Mouse (Mus musculus) retina, adult 2 months (tissue): ENCODE measurements around the gene Rnf31.

Source experiments
- DNase-seq: peaks from one replicate; pipeline ENCODE4 v3.0.0-alpha.2; 2012; ENCODE audit warnings: low read depth, low spot score

Rnf31 gene

DNA sequence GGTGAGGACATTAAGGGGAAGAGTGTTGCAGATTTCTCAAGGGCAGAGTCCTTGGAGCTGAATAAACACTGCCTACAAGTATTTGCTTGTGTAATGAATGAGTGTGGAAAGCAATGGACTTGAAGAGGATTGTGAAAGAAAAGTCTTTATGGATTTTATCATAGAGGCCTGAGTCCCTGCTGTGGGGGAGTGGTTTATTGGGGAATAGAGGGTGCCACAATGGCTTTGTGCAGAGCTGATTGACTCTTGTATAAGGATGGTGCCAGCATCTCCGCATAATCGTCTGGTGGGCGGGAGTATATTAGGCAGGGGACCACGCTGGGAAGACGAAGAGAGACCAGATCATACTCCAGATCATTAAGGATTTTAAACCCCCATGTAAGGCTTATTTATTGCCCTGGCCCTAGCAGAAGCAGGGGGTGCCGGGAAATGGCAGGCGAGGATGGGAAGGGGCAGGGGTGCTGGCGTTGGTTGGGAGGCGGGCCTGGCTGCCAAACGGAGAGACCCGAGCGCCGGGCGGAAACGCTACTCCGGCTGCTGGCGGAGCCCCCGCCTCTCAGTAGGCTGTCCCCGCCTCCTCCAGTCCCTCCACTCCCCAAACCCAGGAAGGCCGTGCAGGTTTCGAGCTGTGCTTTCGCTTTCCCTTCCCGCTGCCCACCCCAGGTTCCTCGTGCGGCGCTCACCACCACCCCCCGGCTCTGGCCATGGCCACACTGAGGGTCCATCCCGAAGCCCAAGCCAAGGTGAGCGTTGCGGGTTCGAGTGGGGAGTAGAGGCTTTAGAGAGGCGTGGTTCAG lies 13.4 kb upstream of the Rnf31 start, which contains the start of gene Psme1:
TSS of gene Psme1 (plus strand) at position 253 of the 797 bp plus-strand sequence.
- no peak for DNase-seq

DNA sequence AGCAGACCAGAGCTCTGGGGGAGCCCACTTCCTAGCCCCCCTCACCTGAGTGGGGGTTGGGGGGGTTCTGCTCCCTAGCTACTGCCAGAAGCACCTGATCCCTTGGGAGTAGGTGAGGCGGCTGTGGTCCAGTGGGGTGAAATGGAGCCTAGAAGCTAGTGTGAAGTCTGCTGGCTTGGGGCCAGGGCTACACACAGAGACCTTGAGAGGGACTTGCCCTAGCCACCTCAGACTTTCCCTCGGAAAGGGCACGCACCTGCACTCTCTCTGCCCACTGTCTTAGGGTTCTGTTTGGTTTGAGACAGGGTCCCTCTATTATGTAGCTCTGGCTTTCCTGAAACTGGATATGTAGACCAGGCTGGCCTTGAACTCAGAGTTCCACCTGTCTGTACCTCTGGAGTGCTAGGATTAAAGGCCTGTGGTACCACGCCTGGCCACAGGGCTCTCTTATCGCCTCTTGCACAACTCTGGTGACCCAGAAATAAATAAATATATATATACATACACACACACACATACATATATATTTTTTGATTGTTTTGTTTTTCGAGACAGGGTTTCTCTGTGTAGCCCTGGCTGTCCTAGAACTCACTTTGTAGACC lies 12.7 kb upstream of the Rnf31 start:
- no peak for DNase-seq

DNA sequence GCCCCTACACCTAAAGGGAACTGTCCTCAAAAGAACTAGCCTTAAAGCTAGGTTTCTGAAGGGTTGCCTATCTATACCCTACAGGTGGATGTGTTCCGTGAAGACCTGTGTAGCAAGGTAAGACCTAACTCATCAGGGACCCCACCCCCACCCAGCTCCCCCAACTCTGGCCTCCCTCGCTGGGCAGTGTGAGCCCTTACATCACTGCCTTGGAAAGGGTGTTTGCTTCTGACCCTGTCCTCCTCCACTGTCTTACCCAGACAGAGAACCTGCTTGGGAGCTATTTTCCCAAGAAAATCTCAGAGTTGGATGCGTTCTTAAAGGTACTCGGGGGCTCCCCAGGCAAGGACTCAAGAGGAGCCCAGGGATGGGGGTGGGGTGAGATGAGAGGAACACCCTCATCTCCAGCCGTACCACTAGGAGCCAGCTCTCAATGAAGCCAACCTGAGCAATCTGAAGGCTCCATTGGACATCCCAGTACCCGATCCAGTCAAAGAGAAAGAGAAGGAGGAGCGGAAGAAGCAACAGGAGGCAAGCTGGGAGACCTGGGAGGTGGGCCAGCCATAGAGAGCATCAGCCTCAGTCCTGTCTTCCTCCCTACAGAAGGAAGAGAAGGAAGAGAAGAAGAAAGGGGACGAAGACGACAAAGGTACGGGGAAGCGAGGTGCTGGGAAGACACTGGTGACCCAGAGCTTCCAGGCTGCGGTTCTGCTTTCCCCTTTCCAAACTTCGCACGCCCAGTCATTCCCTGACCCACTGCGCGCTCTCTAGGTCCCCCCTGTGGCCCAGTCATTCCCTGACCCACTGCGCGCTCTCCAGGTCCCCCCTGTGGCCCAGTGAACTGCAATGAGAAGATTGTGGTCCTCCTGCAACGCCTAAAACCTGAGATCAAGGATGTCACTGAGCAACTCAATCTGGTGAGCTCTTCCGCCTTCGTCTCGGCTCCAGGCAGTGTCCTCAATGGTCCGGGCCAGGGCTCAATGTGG lies 11.7 kb upstream of the Rnf31 start:
- DNase-seq = no peak

GRCm38 (mm10) chr14:55580731-55581130 lies 10.8 kb upstream of the Rnf31 start:
- DNase-seq = no peak

GRCm38 (mm10) chr14:55581981-55582681 lies 9.4 kb upstream of the Rnf31 start:
- no peak for DNase-seq

DNA sequence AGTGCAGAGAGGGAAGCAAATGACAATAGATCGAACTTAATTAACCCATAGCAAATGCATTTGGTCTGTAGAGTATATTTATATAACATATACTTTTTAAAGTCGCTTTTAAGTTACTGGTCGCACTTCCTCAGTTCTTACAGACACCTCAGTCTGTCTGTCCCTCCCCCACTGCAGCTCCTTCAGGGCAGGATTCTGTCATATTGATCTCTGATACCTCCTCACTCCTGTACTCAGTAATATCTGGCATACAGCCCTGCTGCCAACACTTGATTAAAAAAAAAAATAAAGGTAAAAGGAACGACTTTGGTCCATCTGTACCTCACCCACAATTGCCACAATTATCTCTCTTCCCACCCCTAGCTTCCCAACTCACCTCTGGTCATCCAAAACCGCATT lies 7.2 kb upstream of the Rnf31 start:
- DNase-seq = no peak

- no peak for DNase-seq
Observed at GRCm38 (mm10) chr14:55584702-55585565, 6.6 kb upstream of the Rnf31 start, which contains the start of gene Emc9. Emc9 (minus strand) TSS chr14:55585302.

DNA sequence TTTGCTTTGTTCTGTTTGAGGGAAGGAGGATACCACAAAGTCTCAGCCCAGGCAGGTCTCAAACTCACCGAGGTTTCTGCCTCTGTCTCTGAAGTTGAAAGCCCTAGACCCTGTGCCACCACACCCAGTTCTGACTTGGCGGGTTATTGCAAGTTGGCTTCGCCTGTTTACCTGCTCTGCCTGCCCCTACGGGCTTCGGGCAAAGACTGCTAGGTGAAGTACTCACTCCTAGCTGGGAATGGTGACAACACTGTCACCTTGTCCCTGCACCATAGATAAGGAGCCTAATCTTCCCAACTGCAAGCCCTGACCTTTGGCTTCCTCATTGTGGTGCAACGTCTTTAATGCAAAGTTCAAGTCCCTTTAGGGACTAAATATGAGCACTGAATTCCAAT lies 5.9 kb upstream of the Rnf31 start:
- DNase-seq = no peak

DNA sequence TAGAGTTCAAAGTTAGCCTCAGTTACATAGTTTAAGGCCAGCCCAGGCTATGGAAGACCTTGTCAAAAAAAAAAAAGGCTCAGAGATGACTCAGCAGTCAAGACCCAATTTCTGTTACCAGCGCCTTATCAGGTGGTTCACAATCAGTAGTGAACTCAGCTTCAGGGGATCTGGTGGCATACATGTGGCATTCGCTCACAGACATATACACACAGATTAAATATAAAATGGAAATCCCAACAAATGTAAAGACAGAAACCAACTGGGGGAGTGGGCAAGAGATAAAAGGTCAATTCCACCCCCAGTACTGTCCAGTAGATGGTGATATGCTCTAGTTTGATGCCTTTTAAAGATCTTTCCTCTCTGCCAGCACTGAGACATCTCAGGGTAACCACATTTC lies 5.4 kb upstream of the Rnf31 start:
- DNase-seq = no peak

DNA sequence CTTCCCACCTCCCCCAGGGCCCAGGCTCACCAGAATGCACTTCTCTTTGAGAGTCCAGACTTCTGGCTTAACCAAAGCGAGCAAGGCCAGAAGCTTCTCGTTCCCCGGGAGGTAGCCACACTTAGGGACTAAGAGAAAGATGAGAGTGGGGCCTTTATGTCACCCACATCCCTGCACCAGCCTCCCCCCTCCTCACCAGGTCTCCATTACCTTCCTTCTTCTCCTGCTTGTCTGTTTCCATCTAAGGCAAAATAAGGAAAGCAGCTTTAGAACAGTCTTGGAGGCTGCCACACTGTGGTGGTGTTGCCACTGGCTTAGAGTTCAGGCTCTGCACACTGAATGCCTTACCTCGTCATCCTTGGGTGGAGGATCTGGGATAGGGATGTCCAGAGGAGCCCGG lies 2.2 kb upstream of the Rnf31 start:
- no peak for DNase-seq

DNA sequence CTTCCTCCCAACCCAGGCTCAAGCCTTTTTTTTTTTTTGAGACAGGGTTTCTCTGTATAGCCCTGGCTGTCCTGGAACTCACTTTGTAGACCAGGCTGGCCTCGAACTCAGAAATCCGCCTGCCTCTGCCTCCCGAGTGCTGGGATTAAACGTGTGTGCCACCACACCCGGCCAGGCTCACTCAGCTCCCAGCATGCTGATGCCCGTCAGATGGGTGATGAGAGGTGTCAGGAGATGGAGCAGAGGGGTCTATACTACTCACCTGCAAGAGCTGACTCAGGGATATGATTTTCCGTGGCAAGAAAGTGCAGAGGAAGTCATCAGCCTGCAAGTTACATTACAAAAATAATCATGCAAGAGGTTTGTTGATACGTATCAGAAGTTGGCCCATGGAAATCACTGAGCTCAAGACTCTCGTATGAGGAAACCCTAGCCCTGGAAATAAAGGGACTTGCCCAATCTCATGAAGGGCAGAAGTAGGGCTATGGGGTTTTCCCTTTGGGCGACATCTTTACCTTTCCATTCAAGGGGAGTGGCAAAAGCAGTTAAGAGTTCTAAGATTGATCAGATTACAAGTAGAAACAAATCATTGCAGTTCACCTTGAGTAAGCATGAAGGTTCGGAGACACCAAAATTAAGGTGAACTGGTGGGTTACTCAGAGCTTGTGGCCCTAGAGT lies 1.6 kb upstream of the Rnf31 start:
- DNase-seq = no peak

GRCm38 (mm10) chr14:55590748-55591330 lies 669 bp upstream of the Rnf31 start, which contains the start of gene Psme2:
Psme2 (minus strand) TSS chr14:55591113.
- DNase-seq = no peak

DNA sequence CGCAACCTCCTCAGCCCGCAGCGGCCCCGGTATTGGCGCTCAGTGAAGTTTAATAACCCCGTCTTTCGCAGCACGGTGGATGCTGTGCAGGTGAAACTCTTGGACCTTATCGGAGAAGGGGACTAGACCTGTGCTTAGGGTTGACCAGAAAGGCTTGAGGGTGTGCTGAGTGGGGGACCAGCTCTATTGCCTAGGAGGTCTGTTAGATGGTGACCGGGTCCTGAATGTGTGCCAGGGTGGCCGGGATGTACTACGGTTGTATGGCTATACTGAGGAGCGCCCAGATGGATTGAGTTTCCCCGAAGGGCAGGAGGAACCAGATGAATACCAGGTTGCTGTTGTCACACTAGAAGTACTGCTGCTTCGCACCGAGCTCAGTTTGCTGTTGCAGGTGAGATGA lies 718 bp downstream of the Rnf31 start:
- DNase-seq = no peak

- no peak for DNase-seq
Observed at GRCm38 (mm10) chr14:55596036-55596690, 4.7 kb downstream of the Rnf31 start.

DNA sequence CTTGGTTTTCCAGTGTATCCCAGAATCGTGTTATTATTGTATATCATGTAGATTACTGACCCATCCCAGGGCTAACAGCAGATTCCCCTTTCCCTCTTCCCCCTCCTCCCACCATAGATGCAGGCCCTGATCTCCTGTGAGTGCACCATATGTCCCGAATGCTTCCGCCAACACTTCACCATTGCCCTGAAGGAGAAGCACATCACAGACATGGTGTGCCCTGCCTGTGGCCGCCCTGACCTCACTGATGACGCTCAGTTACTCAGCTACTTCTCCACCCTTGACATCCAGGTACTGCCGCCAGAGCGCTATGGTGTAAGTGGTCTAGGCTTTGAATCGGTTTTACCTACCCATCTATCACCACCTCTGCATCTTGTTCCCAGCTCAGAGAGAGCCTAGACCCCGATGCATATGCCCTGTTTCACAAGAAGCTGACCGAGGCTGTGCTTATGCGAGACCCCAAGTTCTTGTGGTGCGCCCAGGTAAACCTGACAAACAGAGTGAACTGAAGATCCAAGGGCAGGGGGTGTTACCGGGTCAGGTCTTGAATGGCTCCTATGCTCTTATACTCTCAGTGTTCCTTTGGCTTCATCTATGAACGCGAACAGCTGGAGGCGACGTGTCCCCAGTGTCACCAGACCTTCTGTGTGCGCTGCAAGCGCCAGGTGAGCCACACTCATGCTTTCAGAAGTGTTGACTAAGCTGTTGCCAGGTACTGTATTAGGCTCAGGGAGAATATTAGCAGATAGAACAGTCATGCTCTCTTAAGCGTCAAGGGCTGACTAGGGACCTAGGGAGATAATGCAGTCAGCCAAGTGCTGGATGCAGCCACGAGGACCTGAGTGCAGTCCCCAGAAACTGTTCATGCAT lies 7.2 kb downstream of the Rnf31 start:
- DNase-seq = no peak

DNA sequence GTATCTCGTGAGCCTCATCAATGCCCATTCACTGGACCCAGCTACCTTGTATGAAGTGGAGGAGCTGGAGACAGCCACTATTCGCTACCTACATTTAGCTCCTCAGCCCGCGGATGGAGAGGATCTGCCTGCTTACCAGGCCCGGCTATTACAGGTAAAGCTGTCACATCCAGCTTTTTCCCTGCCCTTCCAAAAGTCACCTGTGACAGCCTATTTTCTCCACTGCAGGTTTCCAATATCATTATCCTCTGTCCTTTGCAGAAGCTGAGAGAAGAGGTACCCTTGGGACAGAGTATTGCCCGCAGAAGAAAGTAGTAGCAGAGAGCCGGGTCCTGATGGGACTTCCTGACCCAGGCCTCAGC lies 11.7 kb downstream of the Rnf31 start, which contains the start of gene Irf9:
TSS of gene Irf9 (plus strand) at position 301 of the 362 bp plus-strand sequence.
- DNase-seq = no peak

- peak; percentile 60 for DNase-seq
Observed at GRCm38 (mm10) chr14:55603633-55604576, 12.4 kb downstream of the Rnf31 start.
